Mouse (Mus musculus) forebrain, embryonic 16.5 days (tissue): ENCODE data around the gene Crisp2. TPM values are rescaled to one million over a fixed set of nuclear protein-coding genes. Genes with fewer than 3 reads are reported as not detected.
A peak's percentile ranks its signal among the peaks of the same experiment; 100 is the strongest.

Experiments
- ATAC-seq: fragments of 200-750 bp; cut with Nextera tagmentation; 2 replicates; pipeline ENCODE4 v1.8.0; 2017; ENCODE audit warnings: mild to moderate bottlenecking, moderate library complexity
- H3K27ac ChIP-seq: fragments of 300-500 bp; sonication (generic); 2 replicates; pipeline ENCODE4 v1.5.1; 2014; ENCODE audit warnings: low read length, control low read depth
- H3K27me3 ChIP-seq: fragments of 300-500 bp; sonication (generic); replicated peaks from 2 replicates; pipeline ENCODE4 v1.6.1; 2014; ENCODE audit warnings: low read length; ENCODE audit not compliant: control insufficient read depth, insufficient read depth
- H3K36me3 ChIP-seq: fragments of 300-500 bp; sonication (generic); 2 replicates; pipeline ENCODE4 v1.6.1; 2014; ENCODE audit not compliant: control insufficient read depth, insufficient read depth
- H3K4me1 ChIP-seq: fragments of 300-500 bp; sonication (generic); replicated peaks from 2 replicates; pipeline ENCODE4 v1.6.1; 2014; ENCODE audit warnings: low read length; ENCODE audit not compliant: control insufficient read depth, insufficient read depth
- H3K4me2 ChIP-seq: fragments of 300-500 bp; sonication (generic); 2 replicates; pipeline ENCODE4 v1.6.1; 2014; ENCODE audit warnings: mild to moderate bottlenecking, low read length, control low read depth
- H3K4me3 ChIP-seq: fragments of 300-500 bp; sonication (generic); replicated peaks from 2 replicates; pipeline ENCODE4 v1.5.1; 2014; ENCODE audit warnings: mild to moderate bottlenecking, low read length, control low read depth
- H3K9ac ChIP-seq: fragments of 300-500 bp; sonication (generic); replicated peaks from 2 replicates; pipeline ENCODE4 v1.6.1; 2014; ENCODE audit warnings: low read depth, low read length, control low read depth
- H3K9me3 ChIP-seq: fragments of 300-500 bp; sonication (generic); 2 replicates; pipeline ENCODE4 v1.6.1; 2016; ENCODE audit warnings: low read length; ENCODE audit not compliant: control insufficient read depth
- WGBS: fragments of 180-500 bp; shearing (Covaris S2); extraction: QIAGEN DNeasy Blood & Tissue Kit; methylation state at CpG from one replicate; pipeline ENCODE4 v1.1.7; 2014; 5-methylcytosine and 5-hydroxymethylcytosine counted together
- polyA plus RNA-seq: library from polyadenylated mRNA; unstranded; fragments of >200 nt; fragmentation: Nextera tagmentation; extraction: Ambion mirVana; gene quantifications from 2 replicates; pipeline ENCODE4 v1.2.1, GENCODE M21; 2015

Crisp2 gene
- not detected in 2 replicates for polyA plus RNA-seq

DNA sequence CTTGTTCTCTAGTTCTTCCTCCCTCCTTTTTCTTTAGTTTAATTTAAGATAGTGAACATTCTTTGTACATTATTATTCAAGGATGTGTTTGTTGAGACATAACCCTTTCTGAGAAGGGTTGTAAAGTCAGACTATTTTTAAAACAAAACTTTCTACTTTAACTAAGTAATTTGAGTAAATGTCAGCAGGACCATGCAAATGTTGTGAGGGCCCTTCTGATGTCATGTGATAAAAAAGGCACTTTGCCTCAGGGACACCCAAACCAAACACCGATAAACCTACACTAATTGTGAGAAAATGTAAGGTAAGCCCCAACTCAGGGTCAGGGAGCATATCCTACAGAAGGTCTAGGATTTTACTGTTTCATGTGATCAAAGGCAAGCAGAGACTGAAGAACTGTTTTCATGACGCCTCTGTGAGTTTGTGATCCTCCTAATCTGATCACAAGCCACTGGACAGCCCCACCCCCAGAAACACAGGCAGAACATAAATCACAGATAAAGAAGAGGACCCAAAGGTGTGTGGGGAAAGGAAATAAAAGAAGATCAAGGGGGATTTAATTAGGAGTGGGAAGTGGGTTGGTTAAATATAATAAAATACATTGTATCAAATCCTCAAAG is at the start of gene Crisp2:
Gene Crisp2, minus strand, starts transcription at position 51 of the 620 bp plus-strand sequence.
- no peaks in the 10 kb centered on the region for H3K27me3 ChIP-seq
- H3K9me3 ChIP-seq = no peaks in the 10 kb centered on the region
- no peaks in the 10 kb centered on the region for H3K36me3 ChIP-seq
- no peak within 1 kb of the TSS for H3K27ac ChIP-seq
- WGBS = 67% methylated on average over 2 of the region's 2 CpGs
- H3K4me2 ChIP-seq = no peak within 1 kb of the TSS
- no peak within 1 kb of the TSS for H3K4me3 ChIP-seq
- no peak for ATAC-seq
- no peaks in the 10 kb centered on the region for H3K4me1 ChIP-seq
- no peak within 1 kb of the TSS for H3K9ac ChIP-seq

DNA sequence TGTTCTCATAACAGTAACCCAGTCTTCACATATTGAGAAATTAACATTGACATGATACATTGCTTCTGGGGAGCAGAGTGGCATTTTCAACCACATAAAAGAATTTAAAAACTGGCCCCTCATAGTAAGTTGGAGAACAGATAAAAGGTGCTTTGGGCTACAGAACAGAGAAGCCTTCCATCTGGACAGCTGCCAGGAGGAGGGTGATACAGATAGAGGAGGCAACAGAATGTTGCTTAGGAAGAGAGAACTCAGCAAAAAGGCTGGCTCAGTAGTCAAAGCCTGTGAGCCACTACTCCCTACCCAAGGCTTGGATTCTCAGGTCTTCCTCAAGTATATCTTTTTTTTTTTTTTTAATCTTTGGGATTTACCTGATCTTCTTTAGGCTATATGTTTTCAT is 48.3 kb upstream of the Crisp2 start:
- H3K9ac ChIP-seq = no peak overlapping the region
- H3K36me3 ChIP-seq = no peaks in the 10 kb centered on the region
- H3K27ac ChIP-seq = no peak overlapping the region
- H3K4me2 ChIP-seq = no peak overlapping the region
- H3K27me3 ChIP-seq = no peaks in the 10 kb centered on the region
- ATAC-seq = no peak
- H3K4me3 ChIP-seq = no peak overlapping the region
- H3K9me3 ChIP-seq = no peaks in the 10 kb centered on the region
- no peaks in the 10 kb centered on the region for H3K4me1 ChIP-seq

DNA sequence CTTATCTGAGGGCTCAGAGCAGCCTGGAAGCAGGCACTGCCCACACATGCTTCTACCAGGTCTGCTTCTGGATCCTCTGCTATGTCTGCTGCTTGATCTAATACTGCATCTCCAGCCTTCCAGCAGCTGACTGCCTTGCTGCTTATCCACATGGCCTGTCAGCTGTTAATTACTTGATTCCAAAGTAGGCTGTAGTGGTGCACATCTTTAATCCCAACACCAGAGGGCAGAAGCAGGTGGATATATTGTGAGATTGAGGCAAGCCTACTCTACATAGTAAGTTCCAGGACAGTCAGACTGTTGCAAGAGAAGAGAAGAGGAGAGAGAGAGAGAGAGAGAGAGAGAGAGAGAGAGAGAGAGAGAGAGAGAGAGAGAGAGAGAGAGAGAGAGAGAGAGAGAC is 30.5 kb upstream of the Crisp2 start:
- peak; percentile 52 for ATAC-seq
- Histone ChIP-seq H3K27me3 (no peaks in the 10 kb centered on the region), H3K36me3 (no peaks in the 10 kb centered on the region), H3K27ac (no peak overlapping the region), H3K9me3 (no peaks in the 10 kb centered on the region), H3K9ac (no peak overlapping the region), H3K4me1 (no peaks in the 10 kb centered on the region), H3K4me2 (no peak overlapping the region), H3K4me3 (no peak overlapping the region)

DNA sequence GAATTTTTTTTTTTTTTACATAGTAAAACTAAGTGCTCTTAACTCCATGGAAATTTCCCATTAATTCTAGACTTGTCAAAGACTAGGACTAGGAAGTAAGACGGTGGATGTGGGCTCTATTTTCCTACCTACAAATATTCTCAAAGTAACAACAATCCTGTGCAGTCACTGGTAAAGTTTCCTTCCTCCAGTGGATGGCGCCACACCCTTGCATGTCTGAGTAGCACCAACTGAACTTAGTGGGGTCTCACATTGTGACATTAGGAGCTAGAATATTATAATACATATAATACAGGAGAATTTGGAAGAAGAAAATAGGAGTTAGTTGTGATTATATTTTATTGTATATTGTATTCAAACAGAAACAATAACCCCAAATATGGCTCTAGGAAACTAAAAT is 25.1 kb upstream of the Crisp2 start:
- ATAC-seq = no peak
- WGBS = 54% methylated on average over 2 of the region's 2 CpGs
- H3K9ac ChIP-seq = no peak overlapping the region

DNA sequence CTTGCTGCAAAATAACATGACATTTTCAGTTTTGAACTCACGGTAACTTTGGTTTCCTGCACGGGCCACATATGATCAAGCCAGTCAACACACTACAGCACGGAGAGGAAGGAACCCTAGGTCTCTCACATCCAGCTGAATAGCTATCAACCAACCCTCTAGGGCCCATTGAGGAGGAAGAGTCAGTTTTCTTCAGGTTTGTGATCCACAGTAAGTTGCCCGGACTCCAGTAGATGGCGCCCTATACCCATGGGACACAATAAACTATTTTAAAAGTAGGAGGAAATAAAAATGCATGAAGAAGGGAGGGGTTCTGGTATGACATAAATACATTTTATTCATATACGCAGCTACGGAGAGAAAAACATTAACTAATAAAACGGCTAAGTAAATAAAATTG is 17.7 kb upstream of the Crisp2 start:
- no peaks in the 10 kb centered on the region for H3K36me3 ChIP-seq
- no peak overlapping the region for H3K27ac ChIP-seq
- no peak overlapping the region for H3K4me3 ChIP-seq
- WGBS = 71% methylated on average over 8 of the region's 8 CpGs
- no peaks in the 10 kb centered on the region for H3K4me1 ChIP-seq
- H3K9me3 ChIP-seq = no peaks in the 10 kb centered on the region
- no peak for ATAC-seq
- H3K9ac ChIP-seq = no peak overlapping the region
- H3K27me3 ChIP-seq = no peaks in the 10 kb centered on the region
- no peak overlapping the region for H3K4me2 ChIP-seq

More for the DNA sequence above, 25.1 kb upstream of the Crisp2 start:
- no peak overlapping the region for H3K4me2 ChIP-seq
- H3K27ac ChIP-seq = no peak overlapping the region
- H3K27me3 ChIP-seq = no peaks in the 10 kb centered on the region
- no peaks in the 10 kb centered on the region for H3K4me1 ChIP-seq
- no peaks in the 10 kb centered on the region for H3K9me3 ChIP-seq
- no peak overlapping the region for H3K4me3 ChIP-seq
- no peaks in the 10 kb centered on the region for H3K36me3 ChIP-seq

DNA sequence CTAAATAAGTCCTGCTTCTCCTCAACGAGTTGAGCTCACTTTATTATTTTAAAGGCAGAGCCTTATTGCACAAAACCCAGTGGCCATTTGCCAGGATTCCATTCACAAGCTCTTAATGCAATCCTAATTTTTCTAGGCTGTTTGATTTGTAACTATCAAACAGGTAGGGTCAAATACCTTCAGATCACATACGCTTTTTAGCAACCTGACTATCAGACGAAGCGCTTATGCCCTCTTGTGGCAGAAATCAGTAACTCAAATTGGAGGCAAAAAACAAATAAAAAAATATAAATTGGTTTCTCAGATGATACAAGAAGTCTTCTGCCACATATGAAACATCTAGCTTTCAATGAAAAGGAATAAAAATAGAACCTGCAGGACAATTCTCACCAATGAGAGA is 17.0 kb upstream of the Crisp2 start:
- Histone ChIP-seq H3K9ac (no peak overlapping the region), H3K4me2 (no peak overlapping the region), H3K9me3 (no peaks in the 10 kb centered on the region), H3K27me3 (no peaks in the 10 kb centered on the region), H3K27ac (no peak overlapping the region), H3K4me1 (no peaks in the 10 kb centered on the region), H3K36me3 (no peaks in the 10 kb centered on the region), H3K4me3 (no peak overlapping the region)
- 23% methylated on average over 4 of the region's 4 CpGs for WGBS
- ATAC-seq = no peak

DNA sequence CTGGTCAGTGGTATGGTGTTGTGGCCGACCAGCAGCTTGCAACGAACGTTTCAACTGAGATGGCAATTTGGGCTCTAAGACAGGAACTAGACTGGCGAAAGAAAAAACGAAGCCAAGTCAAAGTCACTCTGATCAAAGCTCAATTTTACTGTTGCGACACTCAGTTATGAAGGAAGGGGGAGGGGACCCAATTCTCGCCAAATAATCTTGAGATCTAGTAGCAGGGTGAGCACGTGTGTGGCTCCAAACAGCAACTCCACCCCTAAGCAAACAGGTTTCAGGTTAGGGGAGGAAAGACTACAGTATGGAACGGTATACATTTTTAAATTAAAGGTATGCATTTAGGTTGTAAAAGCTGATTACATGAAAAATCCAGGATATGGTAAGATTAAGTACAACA is 14.7 kb upstream of the Crisp2 start:
- 85% methylated on average over 9 of the region's 9 CpGs for WGBS
- Histone ChIP-seq H3K36me3 (no peaks in the 10 kb centered on the region), H3K27ac (no peak overlapping the region), H3K9ac (no peak overlapping the region), H3K4me3 (no peak overlapping the region), H3K4me1 (no peaks in the 10 kb centered on the region), H3K9me3 (no peaks in the 10 kb centered on the region), H3K4me2 (no peak overlapping the region), H3K27me3 (no peaks in the 10 kb centered on the region)
- ATAC-seq = no peak

DNA sequence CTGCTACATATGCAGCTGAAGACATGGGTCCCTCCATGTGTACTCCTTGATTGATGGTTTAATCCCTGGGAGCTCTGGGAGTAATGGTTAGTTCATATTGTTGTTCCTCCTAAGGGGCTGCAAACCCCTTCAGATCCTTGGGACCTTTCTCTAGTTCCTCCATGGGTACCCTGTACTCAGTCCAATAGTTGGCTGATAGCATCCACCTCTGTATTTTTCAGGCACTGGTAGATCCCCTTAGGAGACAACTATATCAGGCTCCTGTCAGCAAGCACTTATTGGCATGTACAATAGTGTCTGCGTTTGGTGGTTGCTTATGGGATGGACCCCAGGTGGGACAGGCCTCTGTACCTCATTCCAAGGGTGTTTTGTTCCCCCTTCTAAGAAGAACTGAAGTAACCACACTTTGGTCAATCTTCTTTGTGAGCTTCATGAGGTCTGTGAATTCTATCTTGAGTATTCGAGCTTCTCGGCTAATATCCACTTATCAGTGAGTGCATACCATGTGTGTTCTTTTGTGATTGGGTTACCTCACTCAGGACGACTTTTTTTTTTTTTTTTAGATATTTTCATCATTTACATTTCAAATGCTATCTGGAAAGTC is 10.6 kb upstream of the Crisp2 start:
- Histone ChIP-seq H3K4me2 (no peak overlapping the region), H3K4me3 (no peak overlapping the region), H3K4me1 (no peaks in the 10 kb centered on the region), H3K9ac (no peak overlapping the region), H3K27ac (no peak overlapping the region), H3K9me3 (no peaks in the 10 kb centered on the region), H3K36me3 (no peaks in the 10 kb centered on the region), H3K27me3 (no peaks in the 10 kb centered on the region)
- no peak for ATAC-seq
- 76% methylated on average over 4 of the region's 4 CpGs for WGBS

DNA sequence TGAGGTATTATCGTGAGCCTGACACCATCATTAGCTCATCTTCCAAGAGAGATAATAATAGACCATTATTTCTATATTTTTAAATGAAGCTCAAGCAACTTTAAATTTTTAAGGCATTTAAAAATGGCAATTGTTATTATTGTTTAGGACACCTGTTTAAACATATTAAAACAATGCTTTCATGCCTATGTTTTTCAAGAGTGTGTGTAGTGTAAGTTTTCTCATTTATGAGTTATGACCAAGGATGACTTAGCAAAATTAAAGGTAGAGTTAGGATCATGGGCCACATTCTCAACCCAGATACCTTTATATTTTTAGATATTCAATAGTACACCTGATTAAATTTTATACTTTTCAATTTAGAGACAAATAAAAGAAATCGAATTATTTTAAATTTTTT is 5.5 kb upstream of the Crisp2 start:
- no peak for ATAC-seq
- Histone ChIP-seq H3K4me1 (no peaks in the 10 kb centered on the region), H3K4me3 (no peak overlapping the region), H3K9ac (no peak overlapping the region), H3K27me3 (no peaks in the 10 kb centered on the region), H3K36me3 (no peaks in the 10 kb centered on the region), H3K9me3 (no peaks in the 10 kb centered on the region), H3K4me2 (no peak overlapping the region), H3K27ac (no peak overlapping the region)
- 68% methylated on average over 2 of the region's 2 CpGs for WGBS

DNA sequence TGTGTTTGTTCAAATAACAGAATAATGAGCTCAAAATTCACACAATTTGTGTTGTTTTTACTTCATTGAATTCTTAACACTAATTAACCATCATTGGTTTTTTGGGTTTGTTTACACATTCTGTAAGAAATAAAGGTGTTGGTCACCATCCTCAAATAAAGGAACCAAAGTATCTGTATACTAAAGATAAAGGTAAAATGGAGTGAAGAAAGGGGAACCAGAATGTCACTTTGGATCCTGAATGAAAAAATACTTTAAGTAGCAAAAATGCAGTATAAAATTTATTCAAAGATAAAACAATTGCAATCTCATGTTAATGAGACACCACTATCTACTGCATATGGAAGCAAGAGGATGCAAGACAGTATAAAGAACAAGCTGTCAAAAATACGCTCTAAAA is 4.8 kb upstream of the Crisp2 start:
- no peaks in the 10 kb centered on the region for H3K9me3 ChIP-seq
- no peak for ATAC-seq
- H3K36me3 ChIP-seq = no peaks in the 10 kb centered on the region
- H3K27me3 ChIP-seq = no peaks in the 10 kb centered on the region
- no peak overlapping the region for H3K4me3 ChIP-seq
- no peaks in the 10 kb centered on the region for H3K4me1 ChIP-seq
- no peak overlapping the region for H3K4me2 ChIP-seq
- H3K9ac ChIP-seq = no peak overlapping the region
- WGBS = 87% methylated on average over 1 of the region's 1 CpGs
- H3K27ac ChIP-seq = no peak overlapping the region
